Comparison of ENCODE assay signal across 3 mouse cellular contexts in genomic region chr1:150294051-150294450, GRCm38 (mm10).
DNase-seq lines count a peak whose midpoint lies in the region.

No protein-coding gene starts in this region.

- DNase-seq in ES-CJ7 (ENCODE audit: low read depth, low spot score) (peak; percentile 71), R1 (ENCODE audit: low read depth, low spot score) (peak; percentile 60), ZHBTc4 (ENCODE audit: low read depth, low spot score) (peak; percentile 52)
